Mouse (Mus musculus) intestine, embryonic 16.5 days (tissue): ENCODE data around the gene Tshz2. TPM values are rescaled to one million over a fixed set of nuclear protein-coding genes. Genes with fewer than 3 reads are reported as not detected.

Experiments
- ATAC-seq: fragments of 200-750 bp; cut with Nextera tagmentation; 2 replicates; pipeline ENCODE4 v1.8.0; 2017; ENCODE audit warnings: moderate TSS enrichment, moderate library complexity
- H3K27ac ChIP-seq: fragments of 300-500 bp; sonication (generic); 2 replicates; pipeline ENCODE4 v1.5.1; 2014; ENCODE audit warnings: mild to moderate bottlenecking, low read length
- H3K27me3 ChIP-seq: fragments of 300-500 bp; sonication (generic); replicated peaks from 2 replicates; pipeline ENCODE4 v1.6.1; 2014; ENCODE audit warnings: low read length, control low read depth, mixed read lengths; ENCODE audit not compliant: control insufficient read depth, insufficient read depth
- H3K36me3 ChIP-seq: fragments of 300-500 bp; sonication (generic); 2 replicates; pipeline ENCODE4 v1.6.1; 2014; ENCODE audit warnings: low read length, control low read depth; ENCODE audit not compliant: control insufficient read depth, insufficient read depth
- H3K4me1 ChIP-seq: fragments of 300-500 bp; sonication (generic); 2 replicates; pipeline ENCODE4 v1.6.1; 2014; ENCODE audit warnings: low read length, control low read depth, mixed read lengths; ENCODE audit not compliant: control insufficient read depth, insufficient read depth
- H3K4me2 ChIP-seq: fragments of 300-500 bp; sonication (generic); 2 replicates; pipeline ENCODE4 v1.6.1; 2014; ENCODE audit warnings: low read depth, low read length, control low read depth
- H3K4me3 ChIP-seq: fragments of 300-500 bp; sonication (generic); 2 replicates; pipeline ENCODE4 v1.5.1; 2014; ENCODE audit warnings: mild to moderate bottlenecking, low read length
- H3K9ac ChIP-seq: fragments of 300-500 bp; sonication (generic); 2 replicates; pipeline ENCODE4 v1.6.1; 2014; ENCODE audit warnings: low read depth, low read length
- H3K9me3 ChIP-seq: fragments of 300-500 bp; sonication (generic); 2 replicates; pipeline ENCODE4 v1.6.1; 2016; ENCODE audit warnings: low read length, control low read depth; ENCODE audit not compliant: control insufficient read depth
- WGBS: fragments of 180-500 bp; shearing (Covaris S2); extraction: QIAGEN DNeasy Blood & Tissue Kit; methylation state at CpG from one replicate; pipeline ENCODE4 v1.1.7; 2014; 5-methylcytosine and 5-hydroxymethylcytosine counted together
- polyA plus RNA-seq: library from polyadenylated mRNA; unstranded; fragments of >200 nt; fragmentation: Nextera tagmentation; extraction: Ambion mirVana; gene quantifications from 2 replicates; pipeline ENCODE4 v1.2.1, GENCODE M21; 2015

Gene Tshz2
- polyA plus RNA-seq, 1 experiment from 2014 or later, result 14.0 TPM

- Histone ChIP-seq H3K9me3 (peaks cover 3% of the 10 kb centered on the region; the same call in 1 of the 2 replicates), H3K4me2 (no peak overlapping the region), H3K4me1 (0 out of 2 replicates have a peak, but pooled peaks cover 3% of the 10 kb centered on the region), H3K36me3 (no peaks in the 10 kb centered on the region), H3K9ac (peak overlapping the region; percentile 37; the same call in 1 of the 2 replicates), H3K27ac (peak overlapping the region; percentile 33; the same call in 1 of the 2 replicates), H3K4me3 (no peak overlapping the region), H3K27me3 (no peaks in the 10 kb centered on the region)
- ATAC-seq, result no peak
- 61% methylated on average over 8 of the region's 8 CpGs for WGBS
Measured at GRCm38 (mm10) chr2:169826833-169827232, 194.0 kb downstream of the Tshz2 start.

GRCm38 (mm10) chr2:169832184-169832583, 199.4 kb downstream of the Tshz2 start:
- no peaks in the 10 kb centered on the region for H3K36me3 ChIP-seq
- H3K4me3 ChIP-seq, result no peak overlapping the region
- no peak overlapping the region for H3K9ac ChIP-seq
- 57% methylated on average over 12 of the region's 12 CpGs for WGBS
- no peaks in the 10 kb centered on the region for H3K27me3 ChIP-seq
- no peak overlapping the region for H3K4me2 ChIP-seq
- H3K27ac ChIP-seq, result no peak overlapping the region
- H3K9me3 ChIP-seq, result peaks cover 3% of the 10 kb centered on the region; the same call in 1 of the 2 replicates
- ATAC-seq, result no peak
- H3K4me1 ChIP-seq, result peaks cover 16% of the 10 kb centered on the region

GRCm38 (mm10) chr2:169833638-169834037, 200.8 kb downstream of the Tshz2 start:
- H3K27ac ChIP-seq, result 0 out of 2 replicates have a peak overlapping the region, but pooled peaks have one; percentile 42
- no peaks in the 10 kb centered on the region for H3K27me3 ChIP-seq
- peaks cover 16% of the 10 kb centered on the region for H3K4me1 ChIP-seq
- peaks cover under 1% of the 10 kb centered on the region; the same call in 1 of the 2 replicates for H3K9me3 ChIP-seq
- H3K9ac ChIP-seq, result no peak overlapping the region
- H3K36me3 ChIP-seq, result no peaks in the 10 kb centered on the region
- H3K4me2 ChIP-seq, result peak overlapping the region; percentile 14
- no peak overlapping the region for H3K4me3 ChIP-seq
- 40% methylated on average over 9 of the region's 9 CpGs for WGBS
- 0 out of 2 replicates have a peak, but pooled peaks have one; percentile 33 for ATAC-seq

DNA sequence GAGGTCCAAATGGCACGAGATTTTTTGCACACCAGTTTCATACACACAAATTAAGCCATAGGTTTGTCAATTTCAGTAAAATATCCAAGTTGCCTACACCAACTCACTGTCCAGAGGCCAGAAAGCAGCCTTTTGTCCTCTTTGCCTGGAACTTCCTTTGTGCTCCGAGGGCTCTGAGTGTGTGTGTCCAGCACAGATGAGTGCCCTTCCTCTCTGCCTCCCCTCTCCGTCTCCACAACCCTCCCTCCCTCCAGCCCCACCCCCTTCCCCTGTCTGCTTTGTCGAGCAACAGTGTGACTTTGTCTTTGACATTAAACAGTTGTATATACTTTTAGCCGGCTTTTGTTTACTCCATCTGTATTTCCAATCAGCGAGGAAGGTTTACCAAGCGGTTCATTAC, 201.8 kb downstream of the Tshz2 start:
- WGBS, result 11% methylated on average over 7 of the region's 7 CpGs
- peak overlapping the region; percentile 42 for H3K27ac ChIP-seq
- H3K27me3 ChIP-seq, result no peaks in the 10 kb centered on the region
- 0 out of 2 replicates have a peak overlapping the region, but pooled peaks have one; percentile 4 for H3K4me2 ChIP-seq
- peak; percentile 52; the same call in 1 of the 2 replicates for ATAC-seq
- no peak overlapping the region for H3K4me3 ChIP-seq
- no peak overlapping the region for H3K9ac ChIP-seq
- H3K4me1 ChIP-seq, result peaks cover 16% of the 10 kb centered on the region
- H3K36me3 ChIP-seq, result no peaks in the 10 kb centered on the region
- no peaks in the 10 kb centered on the region for H3K9me3 ChIP-seq

- no peak for ATAC-seq
- no peaks in the 10 kb centered on the region for H3K27me3 ChIP-seq
- H3K4me2 ChIP-seq, result no peak overlapping the region
- H3K27ac ChIP-seq, result no peak overlapping the region
- H3K9ac ChIP-seq, result no peak overlapping the region
- WGBS, result 85% methylated on average over 7 of the region's 7 CpGs
- no peak overlapping the region for H3K4me3 ChIP-seq
- peaks cover 16% of the 10 kb centered on the region for H3K4me1 ChIP-seq
- no peaks in the 10 kb centered on the region for H3K36me3 ChIP-seq
- H3K9me3 ChIP-seq, result no peaks in the 10 kb centered on the region
Measured at GRCm38 (mm10) chr2:169837031-169837605, 204.3 kb downstream of the Tshz2 start.

GRCm38 (mm10) chr2:169838521-169838920, 205.7 kb downstream of the Tshz2 start:
- no peaks in the 10 kb centered on the region for H3K36me3 ChIP-seq
- H3K27me3 ChIP-seq, result no peaks in the 10 kb centered on the region
- H3K4me1 ChIP-seq, result peaks cover 8% of the 10 kb centered on the region; the same call in 1 of the 2 replicates
- H3K4me2 ChIP-seq, result no peak overlapping the region
- no peaks in the 10 kb centered on the region for H3K9me3 ChIP-seq
- no peak overlapping the region for H3K9ac ChIP-seq
- no peak overlapping the region for H3K27ac ChIP-seq
- no peak overlapping the region for H3K4me3 ChIP-seq
- WGBS, result 95% methylated on average over 13 of the region's 13 CpGs
- ATAC-seq, result no peak

GRCm38 (mm10) chr2:169841442-169841841, 208.6 kb downstream of the Tshz2 start:
- H3K4me3 ChIP-seq, result no peak overlapping the region
- no peaks in the 10 kb centered on the region for H3K27me3 ChIP-seq
- no peak for ATAC-seq
- H3K9me3 ChIP-seq, result no peaks in the 10 kb centered on the region
- WGBS, result 74% methylated on average over 10 of the region's 10 CpGs
- no peaks in the 10 kb centered on the region for H3K4me1 ChIP-seq
- H3K9ac ChIP-seq, result no peak overlapping the region
- H3K36me3 ChIP-seq, result no peaks in the 10 kb centered on the region
- no peak overlapping the region for H3K27ac ChIP-seq
- no peak overlapping the region for H3K4me2 ChIP-seq

GRCm38 (mm10) chr2:169842494-169842893, 209.7 kb downstream of the Tshz2 start:
- H3K36me3 ChIP-seq, result no peaks in the 10 kb centered on the region
- no peak overlapping the region for H3K9ac ChIP-seq
- no peak overlapping the region for H3K4me2 ChIP-seq
- no peak overlapping the region for H3K4me3 ChIP-seq
- 68% methylated on average over 6 of the region's 6 CpGs for WGBS
- no peaks in the 10 kb centered on the region for H3K27me3 ChIP-seq
- H3K9me3 ChIP-seq, result no peaks in the 10 kb centered on the region
- no peak overlapping the region for H3K27ac ChIP-seq
- no peaks in the 10 kb centered on the region for H3K4me1 ChIP-seq
- no peak for ATAC-seq

GRCm38 (mm10) chr2:169843553-169843952, 210.7 kb downstream of the Tshz2 start:
- no peaks in the 10 kb centered on the region for H3K9me3 ChIP-seq
- 74% methylated on average over 6 of the region's 6 CpGs for WGBS
- H3K36me3 ChIP-seq, result no peaks in the 10 kb centered on the region
- no peak overlapping the region for H3K4me3 ChIP-seq
- no peaks in the 10 kb centered on the region for H3K27me3 ChIP-seq
- no peak overlapping the region for H3K4me2 ChIP-seq
- no peaks in the 10 kb centered on the region for H3K4me1 ChIP-seq
- no peak overlapping the region for H3K27ac ChIP-seq
- no peak for ATAC-seq
- H3K9ac ChIP-seq, result no peak overlapping the region

GRCm38 (mm10) chr2:169849077-169849476, 216.3 kb downstream of the Tshz2 start:
- H3K4me1 ChIP-seq, result no peaks in the 10 kb centered on the region
- no peaks in the 10 kb centered on the region for H3K27me3 ChIP-seq
- no peak overlapping the region for H3K4me2 ChIP-seq
- WGBS, result 50% methylated on average over 7 of the region's 7 CpGs
- no peak overlapping the region for H3K4me3 ChIP-seq
- no peaks in the 10 kb centered on the region for H3K9me3 ChIP-seq
- ATAC-seq, result no peak
- H3K36me3 ChIP-seq, result no peaks in the 10 kb centered on the region
- no peak overlapping the region for H3K9ac ChIP-seq
- no peak overlapping the region for H3K27ac ChIP-seq
